16 mouse cellular contexts compared by ENCODE assay signal in genomic region chr6:91302337-91302736, GRCm38 (mm10).
DNase-seq lines count a peak whose midpoint lies in the region; ATAC-seq and TF ChIP-seq lines count a peak whose summit lies in the region.
"Had no signal": no experiment of that assay in that cellular context is flagged by ENCODE, and none has a peak within 500 bp of the region (broad histone marks: within the 10 kb centered on the region; RNA-seq: fewer than 3 reads in every experiment).

No protein-coding gene starts in this region.

- DNase-seq in embryonic facial prominence, embryonic 10.5 days (ENCODE audit: low spot score) = no peak
- DNase-seq in forebrain, embryonic 14.5 days (ENCODE audit: low spot score) = no peak
- peak; percentile 30 for DNase-seq in neural tube, embryonic 10.5 days (ENCODE audit: extremely low spot score, low spot score)
- no peak for DNase-seq in adrenal gland, postnatal 25 days
- DNase-seq: adrenal gland, postnatal 14 days; cerebellum, postnatal 36 days; spleen, adult 18-20 months had no signal

- peak; percentile 38 for ATAC-seq in forebrain, embryonic 14.5 days
- 0 out of 2 replicates have a peak, but pooled peaks have one; percentile 3 for ATAC-seq in hindbrain, embryonic 16.5 days
- no peak for ATAC-seq in intestine, postnatal 0 days
- no peak for ATAC-seq in erythroblast, adult 5-6 weeks (replicated peaks; ENCODE audit: low FRiP score, poor library complexity, severe bottlenecking)

- H3K27me3 ChIP-seq in embryonic facial prominence, embryonic 10.5 days (replicated peaks; ENCODE audit: low read depth, poor library complexity, severe bottlenecking) = peaks cover 21% of the 10 kb centered on the region; the same call in 1 of the 2 replicates
- H3K27me3 ChIP-seq in forebrain, embryonic 14.5 days (replicated peaks; ENCODE audit: control insufficient read depth, insufficient read depth, low read length) = no peaks in the 10 kb centered on the region
- H3K27me3 ChIP-seq in hindbrain, embryonic 16.5 days (replicated peaks; ENCODE audit: control insufficient read depth, insufficient read depth, low read length) = no peaks in the 10 kb centered on the region
- H3K27me3 ChIP-seq in intestine, postnatal 0 days (replicated peaks; ENCODE audit: control insufficient read depth, insufficient read depth, low read length) = no peaks in the 10 kb centered on the region

- H3K9me3 ChIP-seq in embryonic facial prominence, embryonic 10.5 days = no peaks in the 10 kb centered on the region
- no peaks in the 10 kb centered on the region for H3K9me3 ChIP-seq in forebrain, embryonic 14.5 days (replicated peaks; ENCODE audit: control insufficient read depth, low read length)
- H3K9me3 ChIP-seq in hindbrain, embryonic 16.5 days (ENCODE audit: control insufficient read depth, low read length) = no peaks in the 10 kb centered on the region
- H3K9me3 ChIP-seq in intestine, postnatal 0 days (ENCODE audit: control insufficient read depth) = no peaks in the 10 kb centered on the region
- H3K9me3 ChIP-seq: embryonic facial prominence, embryonic 15.5 days; G1E; kidney, embryonic 15.5 days; limb, embryonic 12.5 days had no signal

- H3K4me3 ChIP-seq in embryonic facial prominence, embryonic 10.5 days = no peak overlapping the region
- H3K4me3 ChIP-seq in forebrain, embryonic 14.5 days (ENCODE audit: low read depth, low read length) = no peak overlapping the region
- no peak overlapping the region for H3K4me3 ChIP-seq in hindbrain, embryonic 16.5 days (ENCODE audit: low read length)
- H3K4me3 ChIP-seq in intestine, postnatal 0 days (ENCODE audit: low read depth, low read length) = no peak overlapping the region
- H3K4me3 ChIP-seq: embryonic facial prominence, embryonic 15.5 days; kidney, embryonic 15.5 days; limb, embryonic 12.5 days; myocyte had no signal

- peak overlapping the region; percentile 45; the same call in 1 of the 2 replicates for H3K27ac ChIP-seq in embryonic facial prominence, embryonic 10.5 days (replicated peaks)
- H3K27ac ChIP-seq in forebrain, embryonic 14.5 days (ENCODE audit: low read depth, low read length) = peak overlapping the region; percentile 96
- H3K27ac ChIP-seq in hindbrain, embryonic 16.5 days (ENCODE audit: low read depth, low read length) = peak overlapping the region; percentile 77
- no peak overlapping the region for H3K27ac ChIP-seq in intestine, postnatal 0 days (ENCODE audit: low read depth, low read length)
- H3K27ac ChIP-seq: embryonic facial prominence, embryonic 15.5 days; kidney, embryonic 15.5 days; limb, embryonic 12.5 days; macrophage had no signal

- no peak for TF ChIP-seq CTCF in intestine, postnatal 0 days (IDR thresholded peaks at IDR 0.05; ENCODE audit: low read depth)

- H3K9ac ChIP-seq in forebrain, embryonic 14.5 days (ENCODE audit: low read length) = no peak overlapping the region
- H3K9ac ChIP-seq in hindbrain, embryonic 16.5 days (ENCODE audit: low read depth, low read length) = no peak overlapping the region
- no peak overlapping the region for H3K9ac ChIP-seq in intestine, postnatal 0 days (ENCODE audit: low read depth, low read length)
- H3K9ac ChIP-seq: embryonic facial prominence, embryonic 15.5 days; kidney, embryonic 15.5 days; limb, embryonic 12.5 days had no signal

- H3K4me2 ChIP-seq in forebrain, embryonic 14.5 days (ENCODE audit: low read length) = 0 out of 2 replicates have a peak overlapping the region, but pooled peaks have one; percentile 1
- no peak overlapping the region for H3K4me2 ChIP-seq in hindbrain, embryonic 16.5 days (ENCODE audit: low read length)
- no peak overlapping the region for H3K4me2 ChIP-seq in intestine, postnatal 0 days (replicated peaks; ENCODE audit: low read depth)
- H3K4me2 ChIP-seq: embryonic facial prominence, embryonic 15.5 days; kidney, embryonic 15.5 days; limb, embryonic 12.5 days had no signal

- 82% methylated on average over 3 of the region's 3 CpGs for WGBS in embryonic facial prominence, embryonic 10.5 days
- whole genome bisulfite sequencing in forebrain, embryonic 14.5 days = 29% methylated on average over 3 of the region's 3 CpGs
- 45% methylated on average over 3 of the region's 3 CpGs for WGBS in hindbrain, embryonic 16.5 days
- WGBS in intestine, postnatal 0 days = 85% methylated on average over 3 of the region's 3 CpGs

- no peaks in the 10 kb centered on the region for H3K36me3 ChIP-seq in embryonic facial prominence, embryonic 10.5 days (replicated peaks)
- no peaks in the 10 kb centered on the region for H3K36me3 ChIP-seq in forebrain, embryonic 14.5 days (ENCODE audit: control insufficient read depth, insufficient read depth, low read length)
- H3K36me3 ChIP-seq in hindbrain, embryonic 16.5 days (ENCODE audit: control insufficient read depth, insufficient read depth, low read length) = no peaks in the 10 kb centered on the region
- H3K36me3 ChIP-seq in intestine, postnatal 0 days (ENCODE audit: control insufficient read depth, insufficient read depth) = no peaks in the 10 kb centered on the region
- H3K36me3 ChIP-seq: embryonic facial prominence, embryonic 15.5 days; G1E; kidney, embryonic 15.5 days; limb, embryonic 12.5 days had no signal

- peaks cover 26% of the 10 kb centered on the region for H3K4me1 ChIP-seq in embryonic facial prominence, embryonic 10.5 days
- H3K4me1 ChIP-seq in forebrain, embryonic 14.5 days (ENCODE audit: control insufficient read depth, insufficient read depth, low read length) = peaks cover 35% of the 10 kb centered on the region
- H3K4me1 ChIP-seq in hindbrain, embryonic 16.5 days (ENCODE audit: control insufficient read depth, insufficient read depth, low read depth, low read length) = peaks cover 17% of the 10 kb centered on the region
- no peaks in the 10 kb centered on the region for H3K4me1 ChIP-seq in intestine, postnatal 0 days (replicated peaks; ENCODE audit: control insufficient read depth, insufficient read depth, low read length)
- H3K4me1 ChIP-seq: kidney, embryonic 15.5 days had no signal

Comparison
In these comparisons a context has a peak if more than half of its experiments do, and no peak if none do; other contexts are left out.
1. ATAC-seq: peak in forebrain, embryonic 14.5 days (single experiment) and hindbrain, embryonic 16.5 days (single experiment); none in intestine, postnatal 0 days (single experiment) and erythroblast, adult 5-6 weeks (single experiment).